Mouse (Mus musculus) layer of hippocampus, postnatal 25 days (tissue): ENCODE data around the gene Dppa5a. TPM values are rescaled to one million over a fixed set of nuclear protein-coding genes. Genes with fewer than 3 reads are reported as not detected.

Experiments
- DNase-seq, 2 experiments: peaks; one replicate each; pipeline ENCODE4 v3.0.0; 2022; ENCODE audit warnings: mixed read lengths in 2 of 2, low spot score in 1 of 2; ENCODE audit errors: extremely low spot score in 1 of 2
- total RNA-seq, 2 experiments: library from RNA; stranded (reverse); gene quantifications; 2 replicates each; pipeline ENCODE4 v1.2.3; 2021

Gene Dppa5a
- total RNA-seq, 2 experiments from 2014 or later: not detected

DNA sequence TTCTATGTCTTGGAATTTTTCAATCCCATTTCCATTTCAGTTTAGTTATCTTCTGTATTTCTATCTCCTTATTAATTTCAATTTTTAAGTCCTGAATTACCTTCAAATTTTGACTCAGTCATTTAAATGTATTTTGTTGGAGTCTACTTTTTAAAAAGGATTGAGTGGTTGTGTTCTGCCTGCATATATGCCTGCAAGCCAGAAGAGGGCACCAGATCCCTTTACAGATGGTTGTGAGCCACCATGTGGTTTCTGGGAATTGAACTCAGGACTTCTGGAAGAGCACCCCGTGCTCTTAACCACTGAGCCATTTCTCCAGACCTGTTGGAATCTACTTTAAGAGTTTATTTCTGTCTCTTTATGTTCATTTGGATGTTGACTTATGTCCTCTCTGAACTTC lies 48.5 kb downstream of the Dppa5a start:
- no peak for DNase-seq

Other genes with a start within 250 kb of the Dppa5a start
- 10 to 100 TPM; 41.7 to 58.1 TPM for gene Gsta4, start 185.4 kb downstream of the Dppa5a start, total RNA-seq
- gene Gsta1, start 137.5 kb downstream of the Dppa5a start, total RNA-seq: not detected
- not detected for gene Gm3776, start 111.0 kb downstream of the Dppa5a start, total RNA-seq
- gene Gm10639, start 78.3 kb downstream of the Dppa5a start, total RNA-seq: not detected
- not detected for gene Omt2a, start 53.4 kb downstream of the Dppa5a start, total RNA-seq
- gene Omt2b, start 40.6 kb downstream of the Dppa5a start, total RNA-seq: not detected
- gene Gsta2, start 12.4 kb downstream of the Dppa5a start, total RNA-seq: not detected
- gene Ooep, start 10.5 kb upstream of the Dppa5a start, total RNA-seq: not detected
- gene Ddx43, start 27.6 kb upstream of the Dppa5a start, total RNA-seq: under 1 TPM in 1 of 2 experiments, not detected in 1; 0.16 TPM
- 1 to 10 TPM in 1 of 2 experiments, under 1 TPM in 1; 0.74 to 1.2 TPM for gene Cgas, start 75.1 kb upstream of the Dppa5a start, total RNA-seq
- 10 to 100 TPM; 20.6 to 23.7 TPM for gene Mto1, start 80.0 kb upstream of the Dppa5a start, total RNA-seq
- 1 to 10 TPM in 1 of 2 experiments, under 1 TPM in 1; 0.89 to 1.1 TPM for gene Gm17324, start 80.6 kb upstream of the Dppa5a start, total RNA-seq
- 1,000 to 10,000 TPM; 3,010 to 3,306 TPM for gene Eef1a1, start 121.0 kb upstream of the Dppa5a start, total RNA-seq
- gene Slc17a5, start 219.9 kb upstream of the Dppa5a start, total RNA-seq: 10 to 100 TPM; 18.8 to 20.7 TPM
- gene Cd109, start 247.4 kb upstream of the Dppa5a start, total RNA-seq: 1 to 10 TPM; 3.8 to 4.6 TPM